Mouse (Mus musculus): ENCODE results near the gene Arhgef28. TPM values are rescaled to one million over a fixed set of nuclear protein-coding genes. Genes with fewer than 3 reads are reported as not detected.

Gene Arhgef28
- polyA plus RNA-seq, 1 experiment: 6.7 TPM

- Histone ChIP-seq H3K4me3 (ENCODE audit: low read depth, low read length) (no peak overlapping the region), H3K9ac (ENCODE audit: low read depth, poor library complexity, severe bottlenecking) (no peak overlapping the region), H3K36me3 (ENCODE audit: control insufficient read depth, insufficient read depth, low read length, poor library complexity, severe bottlenecking) (no peaks in the 10 kb centered on the region), H3K27me3 (ENCODE audit: control insufficient read depth, insufficient read depth, low read length, poor library complexity, severe bottlenecking) (no peaks in the 10 kb centered on the region), H3K27ac (ENCODE audit: insufficient read depth, low read length) (no peak overlapping the region), H3K4me1 (ENCODE audit: control insufficient read depth, insufficient read depth, low read length) (no peaks in the 10 kb centered on the region), H3K9me3 (replicated peaks; ENCODE audit: control insufficient read depth, insufficient read depth, low read length, poor library complexity, severe bottlenecking) (no peaks in the 10 kb centered on the region)
- TF ChIP-seq POLR2A (IDR thresholded peaks at IDR 0.05; ENCODE audit: insufficient read depth, low read length) (no peak), CTCF (IDR thresholded peaks at IDR 0.05; ENCODE audit: low read depth, low read length) (no peak), EP300 (IDR thresholded peaks at IDR 0.05; ENCODE audit: insufficient read depth, low read depth, low read length) (no peak)
Measured at GRCm38 (mm10) chr13:97918117-97918900, 287.9 kb downstream of the Arhgef28 start.

GRCm38 (mm10) chr13:97911013-97911412 lies 295.2 kb downstream of the Arhgef28 start:
- no peak for TF ChIP-seq CTCF (IDR thresholded peaks at IDR 0.05; ENCODE audit: low read depth, low read length)
- no peak for TF ChIP-seq POLR2A (IDR thresholded peaks at IDR 0.05; ENCODE audit: insufficient read depth, low read length)
- no peak for TF ChIP-seq EP300 (IDR thresholded peaks at IDR 0.05; ENCODE audit: insufficient read depth, low read depth, low read length)
- Histone ChIP-seq H3K4me3 (ENCODE audit: low read depth, low read length) (no peak overlapping the region), H3K9me3 (replicated peaks; ENCODE audit: control insufficient read depth, insufficient read depth, low read length, poor library complexity, severe bottlenecking) (no peaks in the 10 kb centered on the region), H3K9ac (ENCODE audit: low read depth, poor library complexity, severe bottlenecking) (no peak overlapping the region), H3K4me1 (ENCODE audit: control insufficient read depth, insufficient read depth, low read length) (no peaks in the 10 kb centered on the region), H3K27me3 (ENCODE audit: control insufficient read depth, insufficient read depth, low read length, poor library complexity, severe bottlenecking) (no peaks in the 10 kb centered on the region), H3K27ac (ENCODE audit: insufficient read depth, low read length) (no peak overlapping the region), H3K36me3 (ENCODE audit: control insufficient read depth, insufficient read depth, low read length, poor library complexity, severe bottlenecking) (no peaks in the 10 kb centered on the region)

- Histone ChIP-seq H3K4me3 (ENCODE audit: low read depth, low read length) (no peak overlapping the region), H3K9me3 (replicated peaks; ENCODE audit: control insufficient read depth, insufficient read depth, low read length, poor library complexity, severe bottlenecking) (no peaks in the 10 kb centered on the region), H3K4me1 (ENCODE audit: control insufficient read depth, insufficient read depth, low read length) (no peaks in the 10 kb centered on the region), H3K27me3 (ENCODE audit: control insufficient read depth, insufficient read depth, low read length, poor library complexity, severe bottlenecking) (no peaks in the 10 kb centered on the region; the same call in 1 of the 2 replicates), H3K27ac (ENCODE audit: insufficient read depth, low read length) (no peak overlapping the region), H3K36me3 (ENCODE audit: control insufficient read depth, insufficient read depth, low read length, poor library complexity, severe bottlenecking) (no peaks in the 10 kb centered on the region), H3K9ac (ENCODE audit: low read depth, poor library complexity, severe bottlenecking) (no peak overlapping the region)
- TF ChIP-seq POLR2A (IDR thresholded peaks at IDR 0.05; ENCODE audit: insufficient read depth, low read length) (no peak), CTCF (IDR thresholded peaks at IDR 0.05; ENCODE audit: low read depth, low read length) (no peak), EP300 (IDR thresholded peaks at IDR 0.05; ENCODE audit: insufficient read depth, low read depth, low read length) (no peak)
Measured at GRCm38 (mm10) chr13:97902821-97903220, 303.4 kb downstream of the Arhgef28 start.

GRCm38 (mm10) chr13:97900380-97900758 lies 305.9 kb downstream of the Arhgef28 start:
- no peak overlapping the region for H3K27ac ChIP-seq (ENCODE audit: insufficient read depth, low read length)
- TF ChIP-seq CTCF (IDR thresholded peaks at IDR 0.05; ENCODE audit: low read depth, low read length) (no peak), POLR2A (IDR thresholded peaks at IDR 0.05; ENCODE audit: insufficient read depth, low read length) (no peak), EP300 (IDR thresholded peaks at IDR 0.05; ENCODE audit: insufficient read depth, low read depth, low read length) (no peak)

GRCm38 (mm10) chr13:97899604-97900379 lies 306.4 kb downstream of the Arhgef28 start:
- no peaks in the 10 kb centered on the region for H3K36me3 ChIP-seq (ENCODE audit: control insufficient read depth, insufficient read depth, low read length, poor library complexity, severe bottlenecking)
- H3K4me3 ChIP-seq (ENCODE audit: low read depth, low read length): no peak overlapping the region
- H3K9me3 ChIP-seq (replicated peaks; ENCODE audit: control insufficient read depth, insufficient read depth, low read length, poor library complexity, severe bottlenecking): no peaks in the 10 kb centered on the region
- TF ChIP-seq POLR2A (IDR thresholded peaks at IDR 0.05; ENCODE audit: insufficient read depth, low read length) (no peak), EP300 (IDR thresholded peaks at IDR 0.05; ENCODE audit: insufficient read depth, low read depth, low read length) (no peak), CTCF (IDR thresholded peaks at IDR 0.05; ENCODE audit: low read depth, low read length) (no peak)
- H3K9ac ChIP-seq (ENCODE audit: low read depth, poor library complexity, severe bottlenecking): no peak overlapping the region
- H3K27me3 ChIP-seq (ENCODE audit: control insufficient read depth, insufficient read depth, low read length, poor library complexity, severe bottlenecking): no peaks in the 10 kb centered on the region; the same call in 1 of the 2 replicates
- H3K4me1 ChIP-seq (ENCODE audit: control insufficient read depth, insufficient read depth, low read length): no peaks in the 10 kb centered on the region
- H3K27ac ChIP-seq (ENCODE audit: insufficient read depth, low read length): no peak overlapping the region

More at GRCm38 (mm10) chr13:97900380-97900758, 305.9 kb downstream of the Arhgef28 start:
- Histone ChIP-seq H3K36me3 (ENCODE audit: control insufficient read depth, insufficient read depth, low read length, poor library complexity, severe bottlenecking) (no peaks in the 10 kb centered on the region), H3K9me3 (replicated peaks; ENCODE audit: control insufficient read depth, insufficient read depth, low read length, poor library complexity, severe bottlenecking) (no peaks in the 10 kb centered on the region), H3K9ac (ENCODE audit: low read depth, poor library complexity, severe bottlenecking) (no peak overlapping the region), H3K27me3 (ENCODE audit: control insufficient read depth, insufficient read depth, low read length, poor library complexity, severe bottlenecking) (no peaks in the 10 kb centered on the region; the same call in 1 of the 2 replicates), H3K4me3 (ENCODE audit: low read depth, low read length) (no peak overlapping the region), H3K4me1 (ENCODE audit: control insufficient read depth, insufficient read depth, low read length) (no peaks in the 10 kb centered on the region)
